Comparison of ENCODE assay signal across 10 mouse cellular contexts in the genomic region with DNA sequence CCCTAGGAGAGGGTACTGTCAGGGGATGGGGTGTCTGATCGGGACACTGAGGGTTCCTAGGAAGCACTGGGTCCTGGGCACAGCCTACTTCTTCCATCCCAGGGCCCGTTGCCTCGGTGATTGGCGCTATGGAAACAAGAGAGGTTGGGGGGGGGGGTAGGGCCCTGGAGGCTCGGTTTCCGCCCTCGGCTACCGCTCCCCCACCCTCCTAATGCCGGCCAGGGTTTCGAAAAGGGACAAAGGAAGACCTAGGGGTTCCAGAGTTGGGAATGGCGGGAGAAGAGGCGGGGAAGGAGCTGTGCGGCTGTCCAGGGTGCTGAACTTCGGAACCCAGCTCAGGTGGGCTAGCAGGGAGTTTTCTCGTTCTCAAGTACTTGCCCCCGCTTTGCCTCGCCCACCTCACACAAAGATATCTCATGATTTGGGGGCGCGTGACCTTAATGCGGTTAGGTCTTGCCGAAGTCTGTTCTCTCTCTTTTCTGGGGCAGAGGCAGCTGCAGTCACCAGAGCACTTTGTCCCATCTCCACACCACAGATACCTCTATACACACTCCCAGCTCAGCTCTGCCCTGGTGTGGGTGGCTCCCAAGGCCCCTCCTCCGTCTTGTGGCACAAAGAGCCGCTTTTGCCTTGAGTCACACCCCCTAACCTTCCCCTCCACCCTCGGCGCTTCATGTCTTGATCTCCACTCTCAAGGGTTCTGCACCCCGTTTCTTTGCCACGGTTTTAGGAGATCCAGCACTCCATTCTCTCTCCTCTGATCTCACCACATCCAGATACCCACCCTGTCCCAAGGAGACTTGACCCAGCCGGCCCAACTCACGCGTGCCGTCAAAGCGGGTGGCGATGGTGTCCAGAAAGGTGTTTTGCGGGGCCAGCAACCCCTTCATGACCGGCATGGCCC. TPM values are rescaled to one million over a fixed set of nuclear protein-coding genes. Genes with fewer than 3 reads are reported as not detected.
DNase-seq lines count a peak whose midpoint lies in the region; ATAC-seq and TF ChIP-seq lines count a peak whose summit lies in the region.
"Had no signal": no experiment of that assay in that cellular context is flagged by ENCODE, and none has a peak within 500 bp of the region (broad histone marks: within the 10 kb centered on the region; RNA-seq: fewer than 3 reads in every experiment).

No protein-coding gene starts in this region.

- peak overlapping the region in 1 of 2 experiments; percentile 43; a peak in 2 of 4 replicates for H3K4me3 ChIP-seq in MEL (ENCODE audit: control insufficient read depth in 1 of 2, insufficient read depth in 1 of 2, low read depth in 2 of 2, low read length in 2 of 2)
- peak overlapping the region; percentile 31 for H3K4me3 ChIP-seq in embryonic facial prominence, embryonic 15.5 days (replicated peaks)
- no peak overlapping the region for H3K4me3 ChIP-seq in lung, adult 2 months (replicated peaks; ENCODE audit: extremely low read depth, low read depth, low read length)

- H3K4me2 ChIP-seq in embryonic facial prominence, embryonic 15.5 days (replicated peaks), result peak overlapping the region; percentile 52

- TF ChIP-seq EP300 in MEL (IDR thresholded peaks at IDR 0.05; ENCODE audit: low read depth in 1 of 2, low read length in 2 of 2), result no peak

- no peak for TF ChIP-seq CTCF in MEL (IDR thresholded peaks at IDR 0.05 in 2 of 3, conservative IDR thresholded peaks at IDR 0.05 in 1 of 3; ENCODE audit: control insufficient read depth in 1 of 3, insufficient read depth in 1 of 3, low read depth in 2 of 3, low read length in 3 of 3, poor library complexity in 1 of 3, severe bottlenecking in 1 of 3)
- no peak for TF ChIP-seq CTCF in lung, adult 2 months (IDR thresholded peaks at IDR 0.05; ENCODE audit: insufficient read depth, low read length)

- no peak for TF ChIP-seq RAD21 in MEL (IDR thresholded peaks at IDR 0.05; ENCODE audit: low read depth, low read length)

- under 1% methylated on average over 35 of the region's 35 CpGs for WGBS in embryonic facial prominence, embryonic 15.5 days
- WGBS in lung, adult 2 months, result 3% methylated on average over 35 of the region's 35 CpGs

- no peaks in the 10 kb centered on the region for H3K36me3 ChIP-seq in MEL (ENCODE audit: control insufficient read depth in 1 of 2, insufficient read depth in 2 of 2, low read length in 2 of 2)
- H3K36me3 ChIP-seq in embryonic facial prominence, embryonic 15.5 days, result no peaks in the 10 kb centered on the region

- H3K27ac ChIP-seq in MEL (ENCODE audit: control insufficient read depth, low read depth, low read length), result no peak overlapping the region
- H3K27ac ChIP-seq in embryonic facial prominence, embryonic 15.5 days (replicated peaks), result no peak overlapping the region

- no peaks in the 10 kb centered on the region for H3K79me2 ChIP-seq in MEL (ENCODE audit: control insufficient read depth, insufficient read depth, low read length, poor library complexity)

- peaks cover 3 to 4% of the 10 kb centered on the region in 2 experiments; a peak in 2 of 4 replicates for H3K27me3 ChIP-seq in MEL (ENCODE audit: control insufficient read depth in 1 of 2, insufficient read depth in 2 of 2, low read length in 2 of 2)
- H3K27me3 ChIP-seq in embryonic facial prominence, embryonic 15.5 days, result peaks cover 41% of the 10 kb centered on the region

- ATAC-seq in embryonic facial prominence, embryonic 15.5 days (ENCODE audit: insufficient number of reproducible peaks, low FRiP score, low TSS enrichment, low read depth), result no peak

- DNase-seq in adrenal gland, adult 18-20 months (ENCODE audit: low spot score in 2 of 2), result peak; percentile 45 to 63
- DNase-seq in adrenal gland, postnatal 4 days (ENCODE audit: low spot score in 2 of 2), result no peak
- DNase-seq in MEL (ENCODE audit: low read depth, low spot score), result peak; percentile 58
- peak; percentile 47 for DNase-seq in hindlimb bud, embryonic 11.5 days (ENCODE audit: extremely low spot score, low read depth, low spot score)
- DNase-seq in lung, adult 2 months, result peak; percentile 54
- DNase-seq in retina, embryonic 14.5 days (ENCODE audit: low spot score), result peak; percentile 74
- no peak for DNase-seq in cerebellum, adult 11 months

- H3K4me1 ChIP-seq in MEL (ENCODE audit: control insufficient read depth in 1 of 2, insufficient read depth in 2 of 2, low read length in 2 of 2), result no peaks in the 10 kb centered on the region
- peaks cover 22% of the 10 kb centered on the region for H3K4me1 ChIP-seq in embryonic facial prominence, embryonic 15.5 days
- H3K4me1 ChIP-seq in lung, adult 2 months (ENCODE audit: control insufficient read depth, insufficient read depth, low read length), result no peaks in the 10 kb centered on the region

- H3K9ac ChIP-seq in MEL (ENCODE audit: control insufficient read depth, low read depth, low read length, poor library complexity, severe bottlenecking), result no peak overlapping the region
- no peak overlapping the region for H3K9ac ChIP-seq in embryonic facial prominence, embryonic 15.5 days

- H3K9me3 ChIP-seq in MEL (replicated peaks; ENCODE audit: insufficient read depth, low read length), result no peaks in the 10 kb centered on the region
- no peaks in the 10 kb centered on the region for H3K9me3 ChIP-seq in embryonic facial prominence, embryonic 15.5 days (replicated peaks)

- TF ChIP-seq POLR2A in MEL (IDR thresholded peaks at IDR 0.05; ENCODE audit: control insufficient read depth in 1 of 2, insufficient read depth in 1 of 2, low read depth in 1 of 2, low read length in 2 of 2, poor library complexity in 1 of 2), result no peak
- TF ChIP-seq POLR2A in lung, adult 2 months (IDR thresholded peaks at IDR 0.05; ENCODE audit: borderline replicate concordance, extremely low read depth, low read depth, low read length), result no peak

TF ChIP-seq in MEL, 35 proteins besides CTCF, POLR2A, EP300 and RAD21 (continues in another document):
- TF ChIP-seq MEF2A (IDR thresholded peaks at IDR 0.05; ENCODE audit: extremely low read depth, insufficient replicate concordance, low read depth, low read length, poor library complexity, severe bottlenecking) (no peak), RCOR1 (IDR thresholded peaks at IDR 0.05; ENCODE audit: low read depth, low read length) (no peak), USF1 (IDR thresholded peaks at IDR 0.05; ENCODE audit: low read depth, low read length) (no peak), UBTF (IDR thresholded peaks at IDR 0.05; ENCODE audit: borderline replicate concordance, insufficient read depth, low read depth, low read length) (no peak), MYC (IDR thresholded peaks at IDR 0.05; ENCODE audit: low read depth, low read length) (no peak), NRF1 (IDR thresholded peaks at IDR 0.05; ENCODE audit: insufficient read depth, low read depth, low read length, poor library complexity, severe bottlenecking) (no peak), ELF1 (IDR thresholded peaks at IDR 0.05; ENCODE audit: low read depth, low read length) (no peak), POLR2AphosphoS5 (IDR thresholded peaks at IDR 0.05; ENCODE audit: borderline replicate concordance, low read depth, low read length) (no peak), POLR2AphosphoS2 (IDR thresholded peaks at IDR 0.05; ENCODE audit: low read length) (no peak), MYB (IDR thresholded peaks at IDR 0.05; ENCODE audit: low read depth, low read length) (no peak), MAZ (IDR thresholded peaks at IDR 0.05; ENCODE audit: low read depth, low read length) (no peak), ETS1 (IDR thresholded peaks at IDR 0.05; ENCODE audit: low read depth, low read length) (no peak), GABPA (IDR thresholded peaks at IDR 0.05; ENCODE audit: low read depth, low read length) (no peak), SIN3A (IDR thresholded peaks at IDR 0.05; ENCODE audit: low read length) (no peak)

RNA-seq across cellular contexts. Expression of gene Kcnh4, which starts 0.8 kb away (rescaled TPM):
- total RNA-seq in adrenal gland, adult 18-20 months (2021), result under 1 TPM; 0.10 to 0.16 TPM
- under 1 TPM; 0.39 to 0.40 TPM for total RNA-seq in adrenal gland, postnatal 4 days (2021)
- total RNA-seq in MEL (2012; rRNA removed), result 0.07 and 0.08 TPM in 2 replicates
- under 1 TPM in 1 of 2 experiments, not detected in 1; 0.04 TPM for polyA plus RNA-seq in MEL (2012; ENCODE audit: insufficient read depth in 1 of 2, insufficient read length in 2 of 2, low read depth in 1 of 2, low replicate concordance in 2 of 2, missing spikeins in 1 of 2)
- 0.64 and 1.1 TPM in 2 replicates for polyA plus RNA-seq in embryonic facial prominence, embryonic 15.5 days (2015; fragmentation: Nextera tagmentation; extraction: Ambion mirVana)
- 1.1 and 1.8 TPM in 2 replicates for polyA plus RNA-seq in lung, adult 2 months (2012; rRNA removed)
- polyA plus RNA-seq: C2C12 had no signal

RNA-seq across cellular contexts. Expression of gene Hcrt, which starts 3.8 kb away (rescaled TPM):
- not detected for total RNA-seq in adrenal gland, adult 18-20 months (2021)
- not detected for total RNA-seq in adrenal gland, postnatal 4 days (2021)
- total RNA-seq in MEL (2012; rRNA removed), result not detected in 2 replicates
- polyA plus RNA-seq in MEL (2012; ENCODE audit: insufficient read depth in 1 of 2, insufficient read length in 2 of 2, low read depth in 1 of 2, low replicate concordance in 2 of 2, missing spikeins in 1 of 2), result not detected
- polyA plus RNA-seq in embryonic facial prominence, embryonic 15.5 days (2015; fragmentation: Nextera tagmentation; extraction: Ambion mirVana), result not detected in 2 replicates
- polyA plus RNA-seq in lung, adult 2 months (2012; rRNA removed), result not detected in 2 replicates
- polyA plus RNA-seq: C2C12; large intestine, adult 2 months had no signal

RNA-seq across cellular contexts. Expression of gene Ghdc, which starts 11.8 kb away (rescaled TPM):
- total RNA-seq in adrenal gland, adult 18-20 months (2021), result 10 to 100 TPM; 17.8 to 21.4 TPM
- total RNA-seq in adrenal gland, postnatal 4 days (2021), result 10 to 100 TPM; 15.4 to 15.5 TPM
- 5.7 and 7.1 TPM in 2 replicates for total RNA-seq in MEL (2012; rRNA removed)
- 1 to 10 TPM in 1 of 2 experiments, not detected in 1; 9.2 TPM for polyA plus RNA-seq in MEL (2012; ENCODE audit: insufficient read depth in 1 of 2, insufficient read length in 2 of 2, low read depth in 1 of 2, low replicate concordance in 2 of 2, missing spikeins in 1 of 2)
- polyA plus RNA-seq in embryonic facial prominence, embryonic 15.5 days (2015; fragmentation: Nextera tagmentation; extraction: Ambion mirVana), result 7.2 and 9.2 TPM in 2 replicates
- polyA plus RNA-seq in lung, adult 2 months (2012; rRNA removed), result 14.4 and 18.2 TPM in 2 replicates

RNA-seq across cellular contexts. Expression of gene Rab5c, which starts 20.9 kb away (rescaled TPM):
- 100 to 1,000 TPM; 189 TPM for total RNA-seq in adrenal gland, adult 18-20 months (2021)
- total RNA-seq in adrenal gland, postnatal 4 days (2021), result 100 to 1,000 TPM; 171 to 182 TPM
- total RNA-seq in MEL (2012; rRNA removed), result 233 and 263 TPM in 2 replicates
- polyA plus RNA-seq in MEL (2012; ENCODE audit: insufficient read depth in 1 of 2, insufficient read length in 2 of 2, low read depth in 1 of 2, low replicate concordance in 2 of 2, missing spikeins in 1 of 2), result 100 to 1,000 TPM in 1 of 2 experiments, not detected in 1; 249 TPM
- polyA plus RNA-seq in embryonic facial prominence, embryonic 15.5 days (2015; fragmentation: Nextera tagmentation; extraction: Ambion mirVana), result 31.0 and 33.2 TPM in 2 replicates
- 235 and 252 TPM in 2 replicates for polyA plus RNA-seq in lung, adult 2 months (2012; rRNA removed)

RNA-seq across cellular contexts. Expression of gene Hspb9, which starts 45.3 kb away (rescaled TPM):
- not detected for total RNA-seq in adrenal gland, adult 18-20 months (2021)
- 1 to 10 TPM in 1 of 2 experiments, under 1 TPM in 1; 0.51 to 1.0 TPM for total RNA-seq in adrenal gland, postnatal 4 days (2021)
- total RNA-seq in MEL (2012; rRNA removed), result 0.49 and 0.73 TPM in 2 replicates
- 1 to 10 TPM in 1 of 2 experiments, not detected in 1; 2.1 TPM for polyA plus RNA-seq in MEL (2012; ENCODE audit: insufficient read depth in 1 of 2, insufficient read length in 2 of 2, low read depth in 1 of 2, low replicate concordance in 2 of 2, missing spikeins in 1 of 2)
- polyA plus RNA-seq in embryonic facial prominence, embryonic 15.5 days (2015; fragmentation: Nextera tagmentation; extraction: Ambion mirVana), result 0.55 TPM in 1 of 2 replicates, not detected in the other
- 0.36 TPM in 1 of 2 replicates, not detected in the other for polyA plus RNA-seq in lung, adult 2 months (2012; rRNA removed)
- polyA plus RNA-seq: large intestine, adult 2 months had no signal

Comparison
In these comparisons a context has a peak if more than half of its experiments do, and no peak if none do; other contexts are left out.
1. DNase-seq: peak in adrenal gland, adult 18-20 months (2 of 2), MEL (single experiment), hindlimb bud, embryonic 11.5 days (single experiment), lung, adult 2 months (single experiment) and retina, embryonic 14.5 days (single experiment); none in adrenal gland, postnatal 4 days (0 of 2) and cerebellum, adult 11 months (single experiment).